Mouse (Mus musculus): Measurements from ENCODE around the gene Rrp1.

The Rrp1 gene

GRCm38 (mm10) chr10:78412319-78413151 is at the start of gene Rrp1:
Gene Rrp1, minus strand, starts transcription at chr10:78413043.
- peak; percentile 93 for DNase-seq (ENCODE audit: inconsistent ontology term)

DNA sequence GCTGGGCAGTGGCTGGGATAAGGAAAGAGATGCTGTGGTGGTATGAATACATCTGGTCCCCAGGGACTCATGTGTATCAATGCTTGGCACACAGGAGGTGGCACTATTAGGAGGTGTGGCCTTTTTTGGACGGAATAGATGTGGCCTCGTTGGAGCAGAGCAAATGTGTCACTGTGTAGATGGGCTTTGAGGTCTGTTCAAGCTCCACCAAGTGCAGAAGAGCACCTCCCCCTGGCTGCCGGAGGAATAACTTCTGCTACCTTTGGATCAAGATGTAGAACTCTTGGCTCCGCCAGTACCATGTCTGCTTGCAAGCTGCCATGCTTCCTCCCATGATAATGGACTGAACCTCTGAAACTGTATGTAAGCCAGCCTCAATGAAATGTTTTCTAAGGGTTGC is 48.9 kb upstream of the Rrp1 start:
- DNase-seq (ENCODE audit: inconsistent ontology term) = no peak

GRCm38 (mm10) chr10:78460463-78460862 is 47.6 kb upstream of the Rrp1 start:
- no peak for DNase-seq (ENCODE audit: inconsistent ontology term)

DNA sequence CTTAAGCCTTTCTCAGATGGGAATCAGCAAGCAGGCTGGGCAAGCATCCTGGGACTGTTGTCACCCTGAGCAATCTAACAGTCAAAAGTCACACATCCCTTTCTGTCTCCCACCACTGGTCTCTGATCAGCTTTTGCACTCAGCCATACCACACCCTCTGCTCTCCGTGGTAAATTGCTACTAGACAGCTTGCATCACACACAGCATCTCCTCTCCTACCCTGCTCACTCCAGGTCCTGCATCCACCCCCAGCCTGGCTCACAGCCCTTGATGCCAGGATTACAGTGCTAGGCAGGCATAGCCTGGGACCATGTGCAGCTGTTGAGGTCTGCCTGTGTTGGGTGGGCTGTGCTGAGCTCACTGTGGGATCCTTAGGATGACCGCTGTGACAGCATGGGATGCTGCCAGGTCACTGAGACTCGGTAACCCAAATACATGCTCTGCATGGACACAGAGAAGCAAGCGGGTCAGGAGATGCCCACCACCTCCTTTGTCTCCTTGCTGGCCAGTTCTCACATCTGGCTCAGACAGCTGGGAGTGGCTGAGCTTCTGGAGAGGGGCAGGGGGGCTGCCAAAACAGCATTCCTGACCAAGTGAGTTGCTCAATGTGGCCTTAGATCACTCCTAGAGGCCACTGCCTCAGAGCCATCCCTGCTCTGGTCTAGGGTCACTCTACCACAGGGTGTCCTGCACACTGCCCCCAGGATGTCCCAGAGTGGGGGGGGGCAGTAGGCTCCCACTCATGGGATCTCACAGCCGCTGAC is 45.7 kb upstream of the Rrp1 start:
- DNase-seq (ENCODE audit: inconsistent ontology term) = no peak

GRCm38 (mm10) chr10:78457495-78458347 is 44.9 kb upstream of the Rrp1 start:
- DNase-seq (ENCODE audit: inconsistent ontology term) = peak; percentile 32

- DNase-seq (ENCODE audit: inconsistent ontology term) = no peak
Observed at GRCm38 (mm10) chr10:78456696-78457095, 43.9 kb upstream of the Rrp1 start.

- no peak for DNase-seq (ENCODE audit: inconsistent ontology term)
Observed at GRCm38 (mm10) chr10:78452641-78453040, 39.8 kb upstream of the Rrp1 start.

DNA sequence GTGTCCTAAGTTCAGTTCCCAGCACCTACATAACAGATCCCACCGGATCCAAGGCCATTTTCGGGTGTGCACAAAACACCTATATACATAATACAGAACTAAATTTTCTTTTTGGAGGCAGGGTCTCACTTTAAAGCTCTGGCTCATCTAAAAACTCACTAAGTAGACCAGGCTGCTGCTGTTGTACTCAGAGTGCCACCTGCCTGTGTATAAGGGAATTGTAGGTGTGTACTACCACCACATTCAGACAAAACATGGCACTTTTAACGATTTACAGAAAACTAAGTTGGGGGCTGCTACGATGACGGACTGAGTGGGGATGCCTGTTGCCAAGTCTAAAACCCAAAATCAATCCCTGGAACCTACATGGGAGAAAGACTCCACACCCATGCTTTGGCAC is 37.9 kb upstream of the Rrp1 start:
- DNase-seq (ENCODE audit: inconsistent ontology term) = no peak

- DNase-seq (ENCODE audit: inconsistent ontology term) = no peak
Observed at GRCm38 (mm10) chr10:78447396-78447795, 34.6 kb upstream of the Rrp1 start.

DNA sequence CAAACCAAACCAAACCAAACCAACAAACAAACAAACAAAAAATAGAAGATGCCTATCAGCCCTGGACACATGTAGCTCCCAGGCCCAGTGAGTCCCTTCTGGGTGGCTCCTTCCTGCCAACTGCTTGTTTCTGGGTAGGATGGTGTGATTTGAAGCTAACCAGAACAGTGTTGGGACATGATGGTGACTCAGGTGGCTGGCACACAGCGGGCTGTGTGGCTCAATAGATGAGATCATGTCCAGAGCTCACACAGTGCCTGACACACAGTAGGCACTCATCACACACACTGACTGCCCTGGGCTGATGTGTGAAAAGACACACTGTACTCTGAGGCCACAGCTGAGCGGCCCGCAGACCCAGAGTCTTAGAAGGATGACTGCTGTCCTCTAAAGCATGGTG is 33.4 kb upstream of the Rrp1 start:
- no peak for DNase-seq (ENCODE audit: inconsistent ontology term)

GRCm38 (mm10) chr10:78442292-78442691 is 29.4 kb upstream of the Rrp1 start:
- no peak for DNase-seq (ENCODE audit: inconsistent ontology term)

- DNase-seq (ENCODE audit: inconsistent ontology term) = no peak
Observed at GRCm38 (mm10) chr10:78441606-78442005, 28.8 kb upstream of the Rrp1 start.

GRCm38 (mm10) chr10:78440812-78441211 is 28.0 kb upstream of the Rrp1 start:
- no peak for DNase-seq (ENCODE audit: inconsistent ontology term)

- no peak for DNase-seq (ENCODE audit: inconsistent ontology term)
Observed at GRCm38 (mm10) chr10:78439990-78440389, 27.1 kb upstream of the Rrp1 start.

GRCm38 (mm10) chr10:78439550-78439949 is 26.7 kb upstream of the Rrp1 start:
- DNase-seq (ENCODE audit: inconsistent ontology term) = no peak

DNA sequence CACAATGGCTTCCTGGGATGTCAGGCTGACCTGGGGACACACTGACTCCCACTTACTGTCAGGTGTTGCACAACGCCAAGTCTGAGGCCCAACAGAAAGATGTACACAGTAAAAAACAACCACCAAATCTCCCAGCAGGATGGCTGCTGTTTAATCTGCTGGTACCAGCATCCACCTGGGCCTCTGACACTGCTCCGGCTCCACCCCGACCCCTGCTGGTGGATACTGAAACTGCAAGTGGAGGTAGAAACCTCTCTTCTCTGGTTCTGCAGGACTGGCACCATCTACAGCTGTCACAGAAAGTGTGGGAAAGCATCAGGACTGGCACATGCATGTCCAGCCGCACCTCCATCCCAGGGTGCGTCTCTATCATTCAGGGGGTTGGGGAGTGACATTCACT is 25.3 kb upstream of the Rrp1 start:
- DNase-seq (ENCODE audit: inconsistent ontology term) = peak; percentile 65

DNA sequence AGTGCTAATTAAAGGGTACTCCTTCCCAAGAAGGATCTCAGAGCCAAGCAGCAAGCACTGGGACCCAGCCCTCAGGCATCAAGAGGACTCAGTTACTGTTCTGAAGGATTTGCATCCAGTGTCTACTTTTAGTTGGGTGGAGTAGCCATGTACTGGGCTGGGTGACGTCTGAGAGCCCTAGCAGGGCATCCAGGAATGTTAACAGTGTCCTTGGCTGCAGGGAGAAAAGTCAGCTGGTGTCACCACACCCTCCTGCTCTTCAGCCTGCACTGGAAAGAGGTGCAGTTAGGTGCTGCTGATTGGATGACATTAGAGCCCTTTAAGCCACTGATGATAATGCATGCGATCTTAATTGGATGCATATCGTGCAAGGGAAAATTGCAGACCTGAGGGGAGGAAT is 20.0 kb upstream of the Rrp1 start:
- no peak for DNase-seq (ENCODE audit: inconsistent ontology term)

DNA sequence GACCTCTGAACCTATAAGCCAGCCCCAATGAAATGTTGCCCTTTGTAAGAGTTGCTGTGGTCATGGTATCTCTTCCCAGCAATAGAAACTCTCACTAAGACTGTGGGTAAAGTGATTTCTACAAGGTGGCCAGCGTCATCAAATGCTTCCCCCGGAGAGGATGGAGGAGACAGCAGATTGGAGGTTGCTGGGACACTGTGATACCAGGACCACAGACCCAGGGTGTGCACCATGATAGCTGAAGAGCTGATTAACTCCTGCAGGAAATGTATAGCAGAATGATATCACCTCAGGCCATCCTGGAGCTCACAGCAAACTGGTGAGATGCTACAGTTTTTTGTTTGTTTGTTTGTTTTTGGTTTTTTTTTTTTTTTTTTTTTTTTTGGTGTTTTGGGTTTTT is 16.9 kb upstream of the Rrp1 start:
- no peak for DNase-seq (ENCODE audit: inconsistent ontology term)

DNA sequence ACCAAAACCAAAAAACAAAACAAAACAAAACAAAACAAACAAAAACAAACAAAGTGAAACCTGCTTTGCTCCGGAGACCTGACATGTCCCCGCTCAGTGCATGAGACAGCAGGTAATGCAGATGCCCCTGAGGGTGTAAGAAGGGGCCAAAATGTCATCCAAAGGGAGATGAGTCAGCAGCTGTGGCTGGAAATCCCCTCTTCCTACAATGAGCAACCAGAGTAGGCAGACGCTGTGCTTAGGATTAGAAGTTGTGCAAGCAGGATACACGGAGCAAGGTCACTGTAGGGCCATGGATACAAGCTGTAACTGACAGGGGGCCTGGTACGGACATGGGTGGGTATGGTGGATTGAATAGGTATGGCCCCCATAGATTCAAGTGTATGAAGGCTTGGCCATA is 16.3 kb upstream of the Rrp1 start:
- no peak for DNase-seq (ENCODE audit: inconsistent ontology term)

DNA sequence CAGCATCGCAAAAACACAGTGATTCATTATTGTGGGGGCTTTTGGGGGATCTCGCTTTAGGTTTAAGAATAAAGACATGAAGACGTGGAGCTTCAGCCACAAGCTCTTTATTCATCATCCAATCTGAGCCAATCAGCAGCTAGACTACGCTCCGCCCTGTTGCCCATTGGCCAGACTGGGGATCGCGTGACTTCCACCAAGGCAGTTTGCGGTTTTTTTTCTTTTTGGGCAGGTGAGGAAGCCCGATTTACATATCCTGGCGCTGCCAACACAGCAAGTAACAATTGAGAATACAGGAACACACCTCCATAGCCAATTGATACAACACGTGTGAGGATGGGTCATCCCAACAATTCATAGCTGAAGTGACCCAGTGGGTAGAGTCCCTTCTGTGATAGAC is 15.2 kb upstream of the Rrp1 start:
- no peak for DNase-seq (ENCODE audit: inconsistent ontology term)

DNA sequence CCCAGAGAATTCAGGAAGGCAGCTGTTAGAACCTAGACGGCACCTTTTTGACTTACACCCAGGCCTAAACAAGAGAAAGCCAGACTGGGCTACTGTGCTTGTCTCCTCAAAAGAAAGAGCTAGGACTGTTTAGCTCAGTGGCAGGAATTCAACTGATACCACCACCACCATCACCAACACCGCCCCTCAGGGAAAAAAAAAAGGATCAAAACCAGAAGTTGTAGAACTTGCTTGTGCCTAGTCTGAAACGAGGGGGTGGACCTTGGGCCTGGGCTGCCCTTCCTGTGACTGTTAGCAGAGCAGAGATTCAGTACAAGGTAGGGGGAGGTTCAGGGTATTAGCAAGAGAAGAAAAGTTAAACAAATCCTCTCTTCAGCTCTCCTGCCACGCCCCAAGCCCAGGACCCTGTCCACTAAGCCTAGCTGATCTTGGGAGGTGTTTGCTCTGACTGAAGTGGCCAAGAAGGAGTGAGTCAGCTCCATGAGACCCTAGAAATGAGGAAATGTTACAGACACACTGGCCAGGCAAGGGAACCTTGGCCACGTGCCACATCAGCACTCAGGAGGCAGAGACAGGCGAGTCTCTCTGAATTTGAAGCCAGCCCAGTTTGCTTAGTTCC is 13.4 kb upstream of the Rrp1 start:
- peak; percentile 40 for DNase-seq (ENCODE audit: inconsistent ontology term)

Data from Muller cell, postnatal 12 days (primary cell).